Mouse (Mus musculus) Muller cell, postnatal 12 days (primary cell): ENCODE results near the gene Fkbp6.

Experiments
- DNase-seq: peaks from one replicate; pipeline ENCODE4 v3.0.0-alpha.2; 2015; ENCODE audit errors: inconsistent ontology term

Fkbp6 gene

GRCm38 (mm10) chr5:135274663-135275396 lies 75.0 kb downstream of the Fkbp6 start:
- DNase-seq, result peak; percentile 64

- peak; percentile 99 for DNase-seq
Observed at GRCm38 (mm10) chr5:135271563-135272165, 78.2 kb downstream of the Fkbp6 start.

GRCm38 (mm10) chr5:135270361-135270760 lies 79.5 kb downstream of the Fkbp6 start:
- no peak for DNase-seq

GRCm38 (mm10) chr5:135269451-135269850 lies 80.4 kb downstream of the Fkbp6 start:
- DNase-seq, result no peak

GRCm38 (mm10) chr5:135264548-135264947 lies 85.3 kb downstream of the Fkbp6 start:
- DNase-seq, result no peak

- peak; percentile 91 for DNase-seq
Observed at GRCm38 (mm10) chr5:135263866-135264503, 85.9 kb downstream of the Fkbp6 start.

GRCm38 (mm10) chr5:135258280-135259150 lies 91.3 kb downstream of the Fkbp6 start:
- peak; percentile 52 for DNase-seq

- DNase-seq, result no peak
Observed at GRCm38 (mm10) chr5:135257559-135257958, 92.3 kb downstream of the Fkbp6 start.

- DNase-seq, result no peak
Observed at GRCm38 (mm10) chr5:135256166-135256565, 93.7 kb downstream of the Fkbp6 start.

- DNase-seq, result no peak
Observed at GRCm38 (mm10) chr5:135253741-135254401, 96.0 kb downstream of the Fkbp6 start.

GRCm38 (mm10) chr5:135251079-135251454 lies 98.8 kb downstream of the Fkbp6 start, which contains the start of gene Fzd9:
TSS of gene Fzd9 (minus strand) at chr5:135251230.
- DNase-seq, result peak; percentile 81

GRCm38 (mm10) chr5:135250186-135251078 lies 99.4 kb downstream of the Fkbp6 start:
- peak; percentile 16 for DNase-seq

- no peak for DNase-seq
Observed at GRCm38 (mm10) chr5:135248956-135249676, 100.7 kb downstream of the Fkbp6 start.

- DNase-seq, result no peak
Observed at GRCm38 (mm10) chr5:135247337-135247736, 102.5 kb downstream of the Fkbp6 start.

- no peak for DNase-seq
Observed at GRCm38 (mm10) chr5:135246531-135246930, 103.3 kb downstream of the Fkbp6 start.

GRCm38 (mm10) chr5:135243166-135243565 lies 106.7 kb downstream of the Fkbp6 start:
- DNase-seq, result no peak

GRCm38 (mm10) chr5:135242608-135243007 lies 107.2 kb downstream of the Fkbp6 start:
- no peak for DNase-seq

- no peak for DNase-seq
Observed at GRCm38 (mm10) chr5:135242136-135242535, 107.7 kb downstream of the Fkbp6 start.
